Mouse (Mus musculus): ENCODE measurements around the gene Dus2. TPM values are rescaled to one million over a fixed set of nuclear protein-coding genes. Genes with fewer than 3 reads are reported as not detected.

The Dus2 gene
- 10 to 100 TPM; 18.2 to 18.8 TPM for total RNA-seq (2021)

- DNase-seq (ENCODE audit: extremely low spot score in 1 of 2, low spot score in 1 of 2): peak; percentile 52 to 90
These were observed at the start of gene Dus2 for GRCm38 (mm10) chr8:105990856-105991387. Dus2 (plus strand) TSS chr8:105991337.

DNA sequence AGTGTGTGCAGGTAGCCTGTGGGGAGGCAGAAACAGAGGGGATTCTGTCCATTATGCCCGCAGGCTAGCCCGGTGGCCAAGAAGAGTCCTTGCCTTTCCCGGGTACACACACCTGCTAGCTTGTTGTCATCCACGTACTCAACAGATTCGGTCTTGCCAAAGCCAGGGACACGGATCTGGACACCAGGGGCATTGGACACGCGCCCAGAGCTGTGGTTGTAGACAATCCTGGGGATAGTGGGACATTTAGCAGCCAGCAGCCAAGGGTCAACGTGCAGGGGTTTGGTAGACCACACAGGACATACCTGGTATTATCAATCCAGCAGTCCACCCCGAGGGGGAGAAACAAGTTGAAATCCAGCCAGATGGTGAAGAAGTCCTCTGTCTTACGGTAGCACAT is 49.1 kb upstream of the Dus2 start:
- no peak for DNase-seq (ENCODE audit: extremely low spot score in 1 of 2, low spot score in 1 of 2)

DNA sequence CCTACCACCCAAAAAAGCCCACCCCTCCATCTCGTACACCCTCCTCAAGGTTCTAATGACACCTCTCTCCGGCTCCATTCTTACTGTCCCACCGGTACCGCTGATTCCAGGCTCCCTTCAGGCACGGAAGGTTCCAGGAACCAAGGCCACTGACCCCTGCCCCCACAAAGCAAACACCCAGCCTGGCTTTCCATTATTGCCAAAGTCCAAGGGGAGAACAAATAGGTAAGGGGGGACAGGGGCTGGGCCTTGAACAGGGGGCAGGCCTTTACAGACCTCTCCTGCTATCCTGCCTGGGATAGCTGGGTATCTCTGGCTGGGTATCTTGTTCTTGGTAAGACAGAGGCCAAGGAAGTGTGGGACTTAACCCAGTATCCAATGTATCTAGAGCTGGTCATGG is 48.6 kb upstream of the Dus2 start:
- no peak for DNase-seq (ENCODE audit: extremely low spot score in 1 of 2, low spot score in 1 of 2)

- peak in 1 of 2 experiments; percentile 20 for DNase-seq (ENCODE audit: extremely low spot score in 1 of 2, low spot score in 1 of 2)
These were observed 47.8 kb upstream of the Dus2 start, which contains the start of gene Lcat for GRCm38 (mm10) chr8:105943321-105943739. Lcat (minus strand) TSS chr8:105943382.

GRCm38 (mm10) chr8:105949350-105949749 is 41.8 kb upstream of the Dus2 start:
- DNase-seq (ENCODE audit: extremely low spot score in 1 of 2, low spot score in 1 of 2): peak in 1 of 2 experiments; percentile 63

GRCm38 (mm10) chr8:105951057-105951659 is 40.0 kb upstream of the Dus2 start:
- no peak for DNase-seq (ENCODE audit: extremely low spot score in 1 of 2, low spot score in 1 of 2)

DNA sequence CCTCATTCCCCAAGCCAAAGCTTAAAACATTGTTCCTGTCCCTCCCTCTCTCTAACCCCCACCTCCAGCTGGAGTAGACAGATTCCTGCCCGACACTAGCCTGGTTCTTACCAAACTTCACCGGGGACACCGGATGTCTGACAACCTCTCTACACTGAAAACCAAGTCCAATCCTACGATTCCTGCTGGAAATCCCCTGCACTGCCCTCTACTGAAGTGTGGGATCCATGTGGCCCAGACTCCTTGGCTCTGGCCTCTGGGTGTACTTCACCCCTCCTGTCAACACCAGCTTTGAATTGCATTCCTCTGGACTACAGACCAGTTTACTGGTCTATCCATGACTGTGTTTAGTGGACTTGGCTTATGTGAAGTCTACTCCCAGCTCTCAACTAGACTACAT is 34.6 kb upstream of the Dus2 start:
- no peak for DNase-seq (ENCODE audit: extremely low spot score in 1 of 2, low spot score in 1 of 2)

GRCm38 (mm10) chr8:105957813-105958212 is 33.3 kb upstream of the Dus2 start:
- no peak for DNase-seq (ENCODE audit: extremely low spot score in 1 of 2, low spot score in 1 of 2)

DNA sequence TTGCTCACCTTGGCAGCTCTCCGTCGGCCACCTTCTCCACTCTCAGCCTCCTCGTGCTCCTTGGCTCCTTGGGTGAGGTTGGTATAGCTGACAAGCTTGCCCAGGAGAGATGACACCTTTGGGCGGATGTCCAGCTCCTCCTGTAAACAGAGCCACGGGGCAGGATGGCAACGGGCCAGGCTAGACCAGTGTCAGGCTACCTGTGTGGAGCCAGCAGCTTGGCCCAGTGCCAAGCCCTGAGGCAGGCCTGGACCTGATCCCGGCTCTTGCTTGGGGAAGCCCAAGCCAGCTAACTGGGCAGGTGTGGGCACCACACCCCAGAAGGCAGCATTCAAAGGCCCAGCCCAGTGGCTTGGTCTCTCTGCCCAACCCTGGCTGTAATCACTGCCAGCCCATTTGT is 31.8 kb upstream of the Dus2 start:
- DNase-seq (ENCODE audit: extremely low spot score in 1 of 2, low spot score in 1 of 2): no peak

- no peak for DNase-seq (ENCODE audit: extremely low spot score in 1 of 2, low spot score in 1 of 2)
These were observed 30.0 kb upstream of the Dus2 start for GRCm38 (mm10) chr8:105961101-105961500.

DNA sequence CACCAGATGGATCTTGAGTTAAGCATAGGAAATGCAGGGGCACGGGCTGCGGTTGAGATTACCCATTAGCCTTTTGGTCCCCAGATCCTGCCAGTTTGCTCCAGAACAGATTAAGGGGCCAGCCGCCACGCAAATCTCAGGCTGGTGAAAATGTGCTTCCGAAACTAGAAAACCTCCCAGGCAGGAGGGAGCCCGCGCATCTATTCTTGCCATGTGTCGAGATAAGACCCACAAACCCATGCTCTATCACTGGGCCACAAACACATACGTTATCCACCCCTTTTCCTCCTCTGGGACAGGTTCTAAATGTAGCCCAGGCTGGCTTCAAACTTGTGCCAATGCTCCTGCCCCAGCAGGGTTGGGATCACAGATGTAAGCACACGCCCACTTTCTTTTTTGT is 29.6 kb upstream of the Dus2 start:
- DNase-seq (ENCODE audit: extremely low spot score in 1 of 2, low spot score in 1 of 2): no peak

- DNase-seq (ENCODE audit: extremely low spot score in 1 of 2, low spot score in 1 of 2): no peak
These were observed 26.5 kb upstream of the Dus2 start for GRCm38 (mm10) chr8:105964506-105965265.

DNA sequence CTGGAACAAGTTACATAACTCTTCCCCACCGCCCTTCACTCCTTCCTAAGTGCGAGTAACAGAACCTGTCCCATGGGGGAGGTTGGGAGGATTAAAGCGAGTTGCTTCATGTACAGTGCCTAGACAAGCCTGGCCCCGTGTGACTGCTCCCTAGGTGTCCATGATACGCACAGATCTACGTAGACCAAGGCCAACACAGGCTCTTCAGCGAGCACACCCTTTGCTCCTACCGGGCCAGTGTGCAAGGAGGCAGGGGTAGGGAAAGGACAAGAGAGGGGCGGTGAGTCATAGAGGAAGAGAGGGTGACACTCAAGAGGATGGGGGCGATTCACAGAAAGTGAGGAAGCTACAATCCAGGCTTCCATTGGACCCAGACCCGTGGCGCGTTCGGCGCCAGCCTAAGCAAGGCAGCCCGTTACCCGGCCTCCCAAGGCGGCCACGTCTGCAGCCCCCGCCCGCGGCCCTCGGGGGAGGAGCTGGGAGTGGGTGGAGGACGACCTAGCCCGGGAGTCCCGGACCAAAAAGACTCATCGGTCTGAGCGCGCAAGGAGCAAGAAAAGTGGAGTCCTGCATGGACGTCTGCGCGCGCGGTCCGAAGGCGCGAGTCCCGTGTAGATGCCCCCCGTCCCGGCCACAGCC is 25.8 kb upstream of the Dus2 start:
- no peak for DNase-seq (ENCODE audit: extremely low spot score in 1 of 2, low spot score in 1 of 2)

DNA sequence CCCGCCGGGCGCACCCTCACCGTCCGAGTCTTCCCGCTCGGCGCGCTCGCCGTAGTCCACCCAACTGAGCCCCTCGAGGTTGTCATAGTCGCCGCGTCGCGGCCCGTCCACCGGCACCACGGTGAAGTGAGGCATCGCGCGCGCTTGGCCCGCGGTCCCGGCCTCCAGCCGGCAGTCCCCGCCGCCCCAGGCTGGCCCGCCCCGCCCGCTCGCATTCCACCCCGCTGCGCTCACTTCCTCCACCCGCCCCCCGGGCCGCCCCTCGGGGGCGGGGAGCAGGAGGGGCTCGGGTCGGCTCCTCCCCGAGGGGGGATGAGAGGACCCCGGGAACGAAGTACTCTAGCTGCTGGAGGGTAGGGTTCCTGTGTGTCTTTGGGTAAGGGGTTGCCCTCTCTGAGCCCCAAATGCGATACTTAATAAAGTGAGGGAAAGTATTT is 25.2 kb upstream of the Dus2 start, which contains the start of gene Slc12a4:
TSS of gene Slc12a4 (minus strand) at position 193 of the 437 bp plus-strand sequence.
- peak in 1 of 2 experiments; percentile 37 for DNase-seq (ENCODE audit: extremely low spot score in 1 of 2, low spot score in 1 of 2)

DNA sequence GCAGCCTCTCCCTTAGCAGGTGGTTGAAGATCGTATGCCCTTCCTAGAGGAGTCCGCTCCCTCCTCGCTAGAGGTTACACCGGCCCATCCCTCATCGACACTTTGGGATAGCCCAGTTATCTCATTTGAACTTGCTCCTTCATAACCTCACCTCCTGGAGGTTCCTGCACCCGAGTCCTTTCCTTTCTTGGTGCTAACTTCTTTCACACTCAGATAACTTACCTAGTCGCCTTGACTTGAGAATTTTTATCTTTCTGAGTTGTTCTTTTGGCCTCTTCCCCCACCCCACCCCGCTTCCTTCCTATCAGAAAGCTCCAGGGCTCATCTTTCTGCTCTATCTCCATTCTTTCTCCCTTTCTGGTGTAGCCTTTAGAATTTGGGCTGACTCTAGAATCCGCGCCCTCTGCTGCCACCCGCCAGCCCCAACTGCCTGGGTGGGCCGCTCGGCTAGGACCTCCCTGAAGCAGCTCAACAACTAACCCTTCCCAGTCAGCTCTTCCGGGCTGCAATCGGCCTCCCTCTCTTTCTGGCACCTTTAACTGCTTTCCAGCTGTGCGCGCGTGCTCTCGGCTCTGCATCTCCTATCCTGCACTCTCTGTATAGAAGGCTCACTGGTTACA is 24.3 kb upstream of the Dus2 start:
- no peak for DNase-seq (ENCODE audit: extremely low spot score in 1 of 2, low spot score in 1 of 2)

- no peak for DNase-seq (ENCODE audit: extremely low spot score in 1 of 2, low spot score in 1 of 2)
These were observed 21.8 kb upstream of the Dus2 start for GRCm38 (mm10) chr8:105969367-105969766.

DNA sequence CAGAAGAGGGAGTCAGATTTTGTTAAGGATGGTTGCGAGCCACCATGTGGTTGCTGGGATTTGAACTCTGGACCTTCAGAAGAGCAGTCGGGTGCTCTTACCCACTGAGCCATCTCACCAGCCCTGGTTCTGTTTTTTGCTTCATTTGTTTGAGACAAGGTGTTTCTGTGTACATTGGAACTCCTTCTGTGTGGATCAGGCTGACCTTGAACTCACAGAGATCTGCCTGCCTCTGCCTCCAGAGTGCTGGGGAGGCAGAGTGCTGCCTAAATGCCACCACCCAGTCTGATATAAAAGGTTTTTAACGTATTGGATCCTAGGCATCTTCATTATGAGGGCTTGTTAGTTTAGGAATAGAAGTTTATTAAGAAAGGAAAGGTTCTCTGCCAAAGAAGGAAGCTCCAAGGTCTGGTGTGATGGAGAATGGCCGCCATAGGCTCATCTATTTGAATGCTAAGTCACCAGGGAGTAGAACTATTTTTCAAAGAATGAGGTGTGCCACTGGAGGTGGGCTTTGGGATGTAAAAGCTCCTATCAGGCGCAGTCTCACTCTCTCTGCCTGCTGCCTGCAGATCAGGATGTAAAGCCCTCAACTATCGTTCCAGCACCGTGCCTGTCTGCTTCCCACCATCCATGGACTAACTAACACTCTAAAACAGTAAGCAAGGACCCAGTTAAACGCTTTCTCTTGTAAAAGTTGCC is 20.0 kb upstream of the Dus2 start:
- DNase-seq (ENCODE audit: extremely low spot score in 1 of 2, low spot score in 1 of 2): no peak

GRCm38 (mm10) chr8:105975363-105975762 is 15.8 kb upstream of the Dus2 start:
- DNase-seq (ENCODE audit: extremely low spot score in 1 of 2, low spot score in 1 of 2): no peak

GRCm38 (mm10) chr8:105979325-105979724 is 11.8 kb upstream of the Dus2 start, which contains the start of gene Dpep3:
Dpep3 (minus strand) TSS chr8:105979429.
- no peak for DNase-seq (ENCODE audit: extremely low spot score in 1 of 2, low spot score in 1 of 2)

- no peak for DNase-seq (ENCODE audit: extremely low spot score in 1 of 2, low spot score in 1 of 2)
These were observed 10.0 kb upstream of the Dus2 start for GRCm38 (mm10) chr8:105981146-105981545.
